Mouse (Mus musculus): ENCODE data around the gene Asb15. TPM values are rescaled to one million over a fixed set of nuclear protein-coding genes. Genes with fewer than 3 reads are reported as not detected.

Gene Asb15
- polyA plus RNA-seq, 1 experiment from 2014 or later: not detected

GRCm38 (mm10) chr6:24600726-24601125 lies 72.8 kb downstream of the Asb15 start:
- Histone ChIP-seq H3K27me3 (replicated peaks; ENCODE audit: control insufficient read depth, insufficient read depth, low read length) (no peaks in the 10 kb centered on the region), H3K9me3 (ENCODE audit: control insufficient read depth, low read length) (no peaks in the 10 kb centered on the region), H3K36me3 (ENCODE audit: control insufficient read depth, insufficient read depth, low read length) (no peaks in the 10 kb centered on the region), H3K27ac (ENCODE audit: low read length) (no peak overlapping the region), H3K4me1 (ENCODE audit: control insufficient read depth, insufficient read depth, low read length) (no peaks in the 10 kb centered on the region), H3K4me3 (ENCODE audit: low read length) (no peak overlapping the region), H3K9ac (ENCODE audit: low read depth, low read length) (no peak overlapping the region), H3K4me2 (ENCODE audit: low read depth, low read length) (no peak overlapping the region)
- no peak for ATAC-seq
- WGBS: 73% methylated on average over 4 of the region's 4 CpGs

- no peak overlapping the region for H3K4me2 ChIP-seq (ENCODE audit: low read depth, low read length)
- WGBS: 29% methylated on average over 1 of the region's 1 CpGs
- H3K27ac ChIP-seq (ENCODE audit: low read length): no peak overlapping the region
- H3K4me3 ChIP-seq (ENCODE audit: low read length): no peak overlapping the region
- no peaks in the 10 kb centered on the region for H3K9me3 ChIP-seq (ENCODE audit: control insufficient read depth, low read length)
- ATAC-seq: no peak
- no peaks in the 10 kb centered on the region for H3K27me3 ChIP-seq (replicated peaks; ENCODE audit: control insufficient read depth, insufficient read depth, low read length)
- H3K4me1 ChIP-seq (ENCODE audit: control insufficient read depth, insufficient read depth, low read length): no peaks in the 10 kb centered on the region
- H3K9ac ChIP-seq (ENCODE audit: low read depth, low read length): no peak overlapping the region
- H3K36me3 ChIP-seq (ENCODE audit: control insufficient read depth, insufficient read depth, low read length): no peaks in the 10 kb centered on the region
Observed at GRCm38 (mm10) chr6:24601668-24602067, 73.7 kb downstream of the Asb15 start.

GRCm38 (mm10) chr6:24602351-24602750 lies 74.4 kb downstream of the Asb15 start:
- Histone ChIP-seq H3K27ac (ENCODE audit: low read length) (no peak overlapping the region), H3K9ac (ENCODE audit: low read depth, low read length) (no peak overlapping the region), H3K4me2 (ENCODE audit: low read depth, low read length) (no peak overlapping the region), H3K9me3 (ENCODE audit: control insufficient read depth, low read length) (no peaks in the 10 kb centered on the region), H3K4me1 (ENCODE audit: control insufficient read depth, insufficient read depth, low read length) (no peaks in the 10 kb centered on the region), H3K27me3 (replicated peaks; ENCODE audit: control insufficient read depth, insufficient read depth, low read length) (no peaks in the 10 kb centered on the region), H3K36me3 (ENCODE audit: control insufficient read depth, insufficient read depth, low read length) (no peaks in the 10 kb centered on the region), H3K4me3 (ENCODE audit: low read length) (no peak overlapping the region)
- ATAC-seq: no peak
- 70% methylated on average over 3 of the region's 3 CpGs for WGBS

- Histone ChIP-seq H3K4me1 (ENCODE audit: control insufficient read depth, insufficient read depth, low read length) (no peaks in the 10 kb centered on the region), H3K4me2 (ENCODE audit: low read depth, low read length) (no peak overlapping the region), H3K9me3 (ENCODE audit: control insufficient read depth, low read length) (no peaks in the 10 kb centered on the region), H3K27ac (ENCODE audit: low read length) (no peak overlapping the region), H3K4me3 (ENCODE audit: low read length) (no peak overlapping the region), H3K36me3 (ENCODE audit: control insufficient read depth, insufficient read depth, low read length) (no peaks in the 10 kb centered on the region), H3K9ac (ENCODE audit: low read depth, low read length) (no peak overlapping the region), H3K27me3 (replicated peaks; ENCODE audit: control insufficient read depth, insufficient read depth, low read length) (no peaks in the 10 kb centered on the region)
- ATAC-seq: no peak
- 80% methylated on average over 5 of the region's 5 CpGs for WGBS
Observed at GRCm38 (mm10) chr6:24602993-24603392, 75.0 kb downstream of the Asb15 start.

- Histone ChIP-seq H3K4me1 (ENCODE audit: control insufficient read depth, insufficient read depth, low read length) (no peaks in the 10 kb centered on the region), H3K27me3 (replicated peaks; ENCODE audit: control insufficient read depth, insufficient read depth, low read length) (no peaks in the 10 kb centered on the region), H3K36me3 (ENCODE audit: control insufficient read depth, insufficient read depth, low read length) (no peaks in the 10 kb centered on the region), H3K9ac (ENCODE audit: low read depth, low read length) (no peak overlapping the region), H3K4me3 (ENCODE audit: low read length) (no peak overlapping the region), H3K4me2 (ENCODE audit: low read depth, low read length) (no peak overlapping the region), H3K9me3 (ENCODE audit: control insufficient read depth, low read length) (no peaks in the 10 kb centered on the region), H3K27ac (ENCODE audit: low read length) (no peak overlapping the region)
- no peak for ATAC-seq
- WGBS: 91% methylated on average over 7 of the region's 7 CpGs
Observed at GRCm38 (mm10) chr6:24604289-24604688, 76.3 kb downstream of the Asb15 start.

GRCm38 (mm10) chr6:24605631-24606030 lies 77.7 kb downstream of the Asb15 start:
- Histone ChIP-seq H3K36me3 (ENCODE audit: control insufficient read depth, insufficient read depth, low read length) (no peaks in the 10 kb centered on the region), H3K4me2 (ENCODE audit: low read depth, low read length) (no peak overlapping the region), H3K9ac (ENCODE audit: low read depth, low read length) (no peak overlapping the region), H3K27ac (ENCODE audit: low read length) (no peak overlapping the region), H3K27me3 (replicated peaks; ENCODE audit: control insufficient read depth, insufficient read depth, low read length) (no peaks in the 10 kb centered on the region), H3K4me3 (ENCODE audit: low read length) (no peak overlapping the region), H3K9me3 (ENCODE audit: control insufficient read depth, low read length) (no peaks in the 10 kb centered on the region), H3K4me1 (ENCODE audit: control insufficient read depth, insufficient read depth, low read length) (no peaks in the 10 kb centered on the region)
- no peak for ATAC-seq
- 93% methylated on average over 8 of the region's 8 CpGs for WGBS

GRCm38 (mm10) chr6:24606512-24606911 lies 78.6 kb downstream of the Asb15 start:
- Histone ChIP-seq H3K27ac (ENCODE audit: low read length) (no peak overlapping the region), H3K4me1 (ENCODE audit: control insufficient read depth, insufficient read depth, low read length) (no peaks in the 10 kb centered on the region), H3K36me3 (ENCODE audit: control insufficient read depth, insufficient read depth, low read length) (no peaks in the 10 kb centered on the region), H3K4me2 (ENCODE audit: low read depth, low read length) (no peak overlapping the region), H3K27me3 (replicated peaks; ENCODE audit: control insufficient read depth, insufficient read depth, low read length) (no peaks in the 10 kb centered on the region), H3K9ac (ENCODE audit: low read depth, low read length) (no peak overlapping the region), H3K9me3 (ENCODE audit: control insufficient read depth, low read length) (no peaks in the 10 kb centered on the region), H3K4me3 (ENCODE audit: low read length) (no peak overlapping the region)
- no peak for ATAC-seq
- 72% methylated on average over 10 of the region's 10 CpGs for WGBS

GRCm38 (mm10) chr6:24607531-24607930 lies 79.6 kb downstream of the Asb15 start:
- Histone ChIP-seq H3K27ac (ENCODE audit: low read length) (no peak overlapping the region), H3K27me3 (replicated peaks; ENCODE audit: control insufficient read depth, insufficient read depth, low read length) (no peaks in the 10 kb centered on the region), H3K4me1 (ENCODE audit: control insufficient read depth, insufficient read depth, low read length) (no peaks in the 10 kb centered on the region), H3K4me3 (ENCODE audit: low read length) (no peak overlapping the region), H3K36me3 (ENCODE audit: control insufficient read depth, insufficient read depth, low read length) (no peaks in the 10 kb centered on the region), H3K4me2 (ENCODE audit: low read depth, low read length) (no peak overlapping the region), H3K9me3 (ENCODE audit: control insufficient read depth, low read length) (no peaks in the 10 kb centered on the region), H3K9ac (ENCODE audit: low read depth, low read length) (no peak overlapping the region)
- 66% methylated on average over 15 of the region's 15 CpGs for WGBS
- ATAC-seq: no peak

- Histone ChIP-seq H3K4me1 (ENCODE audit: control insufficient read depth, insufficient read depth, low read length) (no peaks in the 10 kb centered on the region), H3K36me3 (ENCODE audit: control insufficient read depth, insufficient read depth, low read length) (no peaks in the 10 kb centered on the region), H3K27me3 (replicated peaks; ENCODE audit: control insufficient read depth, insufficient read depth, low read length) (no peaks in the 10 kb centered on the region), H3K27ac (ENCODE audit: low read length) (no peak overlapping the region), H3K9me3 (ENCODE audit: control insufficient read depth, low read length) (no peaks in the 10 kb centered on the region), H3K4me2 (ENCODE audit: low read depth, low read length) (no peak overlapping the region), H3K4me3 (ENCODE audit: low read length) (no peak overlapping the region), H3K9ac (ENCODE audit: low read depth, low read length) (no peak overlapping the region)
- ATAC-seq: no peak
- 73% methylated on average over 4 of the region's 4 CpGs for WGBS
Observed at GRCm38 (mm10) chr6:24608129-24608528, 80.2 kb downstream of the Asb15 start.

GRCm38 (mm10) chr6:24608682-24609081 lies 80.7 kb downstream of the Asb15 start:
- H3K36me3 ChIP-seq (ENCODE audit: control insufficient read depth, insufficient read depth, low read length): no peaks in the 10 kb centered on the region
- no peaks in the 10 kb centered on the region for H3K4me1 ChIP-seq (ENCODE audit: control insufficient read depth, insufficient read depth, low read length)
- H3K9ac ChIP-seq (ENCODE audit: low read depth, low read length): no peak overlapping the region
- no peaks in the 10 kb centered on the region for H3K9me3 ChIP-seq (ENCODE audit: control insufficient read depth, low read length)
- no peaks in the 10 kb centered on the region for H3K27me3 ChIP-seq (replicated peaks; ENCODE audit: control insufficient read depth, insufficient read depth, low read length)
- H3K4me2 ChIP-seq (ENCODE audit: low read depth, low read length): no peak overlapping the region
- 83% methylated on average over 3 of the region's 3 CpGs for WGBS
- ATAC-seq: no peak
- H3K4me3 ChIP-seq (ENCODE audit: low read length): no peak overlapping the region
- no peak overlapping the region for H3K27ac ChIP-seq (ENCODE audit: low read length)

Measured in intestine, embryonic 16.5 days (tissue).